Mouse (Mus musculus): ENCODE measurements around the gene Gnb5. TPM values are rescaled to one million over a fixed set of nuclear protein-coding genes. Genes with fewer than 3 reads are reported as not detected.
A peak's percentile ranks its signal among the peaks of the same experiment; 100 is the strongest.

The Gnb5 gene
- polyA plus RNA-seq, 2 experiments: 26.9 to 28.5 TPM

- 38% methylated on average over 7 of the region's 7 CpGs for WGBS
- no peak for TF ChIP-seq POLR2A (IDR thresholded peaks at IDR 0.05; ENCODE audit: borderline replicate concordance, extremely low read depth, insufficient read depth, insufficient read length)
- Histone ChIP-seq H3K27me3 (ENCODE audit: control insufficient read depth, insufficient read depth, low read length) (no peaks in the 10 kb centered on the region; the same call in 1 of the 2 replicates), H3K36me3 (ENCODE audit: control insufficient read depth, insufficient read depth, low read length) (no peaks in the 10 kb centered on the region), H3K4me3 (replicated peaks; ENCODE audit: low read length) (no peak overlapping the region), H3K4me1 (ENCODE audit: control insufficient read depth, insufficient read depth, low read length) (no peaks in the 10 kb centered on the region), H3K9me3 (ENCODE audit: control insufficient read depth, low read length) (no peaks in the 10 kb centered on the region), H3K9ac (ENCODE audit: low read depth, low read length, severe bottlenecking) (no peak overlapping the region), H3K4me2 (replicated peaks; ENCODE audit: low read depth, low read length, severe bottlenecking) (no peak overlapping the region), H3K27ac (replicated peaks; ENCODE audit: low read depth, low read length) (no peak overlapping the region)
- no peak for DNase-seq (ENCODE audit: low spot score)
- no peak for ATAC-seq (ENCODE audit: low FRiP score, low read depth)
Observed at GRCm38 (mm10) chr9:75304286-75304685, 1.8 kb upstream of the Gnb5 start.

- Histone ChIP-seq H3K4me1 (ENCODE audit: control insufficient read depth, insufficient read depth, low read length) (no peaks in the 10 kb centered on the region), H3K9me3 (ENCODE audit: control insufficient read depth, low read length) (no peaks in the 10 kb centered on the region), H3K27ac (replicated peaks; ENCODE audit: low read depth, low read length) (no peak overlapping the region), H3K4me3 (replicated peaks; ENCODE audit: low read length) (no peak overlapping the region), H3K4me2 (replicated peaks; ENCODE audit: low read depth, low read length, severe bottlenecking) (no peak overlapping the region), H3K36me3 (ENCODE audit: control insufficient read depth, insufficient read depth, low read length) (no peaks in the 10 kb centered on the region), H3K27me3 (ENCODE audit: control insufficient read depth, insufficient read depth, low read length) (no peaks in the 10 kb centered on the region), H3K9ac (ENCODE audit: low read depth, low read length, severe bottlenecking) (no peak overlapping the region)
- no peak for ATAC-seq (ENCODE audit: low FRiP score, low read depth)
- no peak for DNase-seq (ENCODE audit: low spot score)
- WGBS: 80% methylated on average over 5 of the region's 5 CpGs
- no peak for TF ChIP-seq POLR2A (IDR thresholded peaks at IDR 0.05; ENCODE audit: borderline replicate concordance, extremely low read depth, insufficient read depth, insufficient read length)
Observed at GRCm38 (mm10) chr9:75307015-75307414, 927 bp downstream of the Gnb5 start.

DNA sequence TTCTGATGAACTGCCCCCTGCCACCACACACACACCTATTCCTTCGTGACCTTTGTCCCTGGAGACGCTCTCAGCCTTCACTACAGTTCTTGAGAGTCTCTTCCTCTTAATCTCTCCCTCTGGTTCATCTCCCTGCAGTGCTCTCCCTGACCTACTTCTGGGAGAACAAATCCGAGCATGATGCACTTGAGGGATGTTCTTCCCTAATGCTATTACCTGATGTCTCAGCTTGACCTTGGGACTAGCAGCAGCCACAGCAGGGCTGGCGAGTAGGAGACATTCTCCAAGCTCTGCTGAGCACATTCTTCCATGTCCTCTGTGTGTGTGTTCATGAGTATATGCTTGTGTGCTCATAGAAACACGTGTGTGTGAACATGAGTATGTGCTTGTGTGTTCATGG is 2.5 kb downstream of the Gnb5 start:
- H3K27me3 ChIP-seq (ENCODE audit: control insufficient read depth, insufficient read depth, low read length): no peaks in the 10 kb centered on the region
- H3K4me1 ChIP-seq (ENCODE audit: control insufficient read depth, insufficient read depth, low read length): peaks cover 4% of the 10 kb centered on the region; the same call in 1 of the 2 replicates
- 61% methylated on average over 5 of the region's 5 CpGs for WGBS
- no peaks in the 10 kb centered on the region for H3K36me3 ChIP-seq (ENCODE audit: control insufficient read depth, insufficient read depth, low read length)
- no peak overlapping the region for H3K4me3 ChIP-seq (replicated peaks; ENCODE audit: low read length)
- no peak for TF ChIP-seq POLR2A (IDR thresholded peaks at IDR 0.05; ENCODE audit: borderline replicate concordance, extremely low read depth, insufficient read depth, insufficient read length)
- H3K4me2 ChIP-seq (replicated peaks; ENCODE audit: low read depth, low read length, severe bottlenecking): no peak overlapping the region
- ATAC-seq (ENCODE audit: low FRiP score, low read depth) (no peak), DNase-seq (ENCODE audit: low spot score) (no peak)
- no peaks in the 10 kb centered on the region for H3K9me3 ChIP-seq (ENCODE audit: control insufficient read depth, low read length)
- no peak overlapping the region for H3K9ac ChIP-seq (ENCODE audit: low read depth, low read length, severe bottlenecking)
- H3K27ac ChIP-seq (replicated peaks; ENCODE audit: low read depth, low read length): no peak overlapping the region

DNA sequence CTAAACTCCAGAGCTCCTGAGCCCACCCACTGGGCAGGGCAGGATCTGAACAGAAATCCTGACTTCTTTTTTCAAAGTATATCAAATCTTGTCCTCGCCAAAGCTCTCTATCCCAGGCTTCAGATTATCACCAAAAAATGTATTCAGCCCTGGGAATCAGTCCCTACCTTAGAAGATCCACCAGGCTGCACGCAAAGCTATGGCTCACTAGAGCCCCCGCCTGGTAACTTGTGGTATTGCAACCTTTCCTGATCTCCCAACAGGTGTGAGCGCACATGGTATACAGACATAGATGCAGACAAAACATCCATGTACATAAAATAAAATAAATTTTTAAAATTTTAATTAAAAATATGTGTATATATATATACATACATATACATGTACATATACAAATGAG is 5.9 kb downstream of the Gnb5 start:
- H3K4me2 ChIP-seq (replicated peaks; ENCODE audit: low read depth, low read length, severe bottlenecking): no peak overlapping the region
- H3K4me3 ChIP-seq (replicated peaks; ENCODE audit: low read length): no peak overlapping the region
- ATAC-seq (ENCODE audit: low FRiP score, low read depth) (no peak), DNase-seq (ENCODE audit: low spot score) (peak; percentile 71)
- no peaks in the 10 kb centered on the region for H3K36me3 ChIP-seq (ENCODE audit: control insufficient read depth, insufficient read depth, low read length)
- WGBS: 19% methylated on average over 4 of the region's 4 CpGs
- H3K4me1 ChIP-seq (ENCODE audit: control insufficient read depth, insufficient read depth, low read length): peaks cover 13% of the 10 kb centered on the region
- no peak for TF ChIP-seq POLR2A (IDR thresholded peaks at IDR 0.05; ENCODE audit: borderline replicate concordance, extremely low read depth, insufficient read depth, insufficient read length)
- no peaks in the 10 kb centered on the region for H3K9me3 ChIP-seq (ENCODE audit: control insufficient read depth, low read length)
- H3K27ac ChIP-seq (replicated peaks; ENCODE audit: low read depth, low read length): no peak overlapping the region
- H3K27me3 ChIP-seq (ENCODE audit: control insufficient read depth, insufficient read depth, low read length): no peaks in the 10 kb centered on the region
- no peak overlapping the region for H3K9ac ChIP-seq (ENCODE audit: low read depth, low read length, severe bottlenecking)

DNA sequence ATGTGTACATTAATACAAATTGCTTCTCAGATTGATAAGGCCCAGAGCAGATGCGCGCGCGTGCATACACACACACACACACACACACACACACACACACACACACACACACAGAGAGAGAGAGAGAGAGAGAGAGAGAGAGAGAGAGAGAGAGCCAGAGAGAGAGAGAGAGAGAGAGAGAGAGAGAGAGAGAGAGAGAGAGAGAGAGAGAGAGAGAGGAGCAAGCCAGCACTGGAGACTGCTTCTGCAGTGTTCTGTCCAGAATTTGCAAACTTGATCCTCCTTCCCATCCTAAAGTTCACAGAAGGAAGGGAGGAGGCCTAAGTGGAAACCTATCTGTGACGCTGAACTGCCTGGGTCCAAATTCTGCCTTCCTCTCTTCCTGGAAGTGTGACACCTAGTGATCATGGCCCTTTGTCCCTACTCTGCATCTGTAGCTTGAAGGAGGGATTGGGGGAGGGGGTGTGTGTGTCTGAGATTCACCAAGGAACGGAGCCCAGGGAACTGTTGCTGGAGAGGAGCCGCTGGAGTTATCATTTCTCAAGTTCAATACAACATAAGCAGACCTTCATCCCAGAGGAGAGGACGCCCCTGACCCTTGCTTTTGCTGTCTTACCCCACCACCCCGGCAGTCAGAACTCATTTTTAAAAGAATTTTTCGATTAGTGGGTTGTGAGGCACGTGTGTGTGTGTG is 7.2 kb downstream of the Gnb5 start:
- peak overlapping the region; percentile 86 for H3K4me2 ChIP-seq (replicated peaks; ENCODE audit: low read depth, low read length, severe bottlenecking)
- no peak overlapping the region; the same call in 1 of the 2 replicates for H3K27ac ChIP-seq (replicated peaks; ENCODE audit: low read depth, low read length)
- peak; percentile 6 for DNase-seq (ENCODE audit: low spot score)

More for the DNA sequence above, 7.2 kb downstream of the Gnb5 start:
- no peak for TF ChIP-seq POLR2A (IDR thresholded peaks at IDR 0.05; ENCODE audit: borderline replicate concordance, extremely low read depth, insufficient read depth, insufficient read length)
- Histone ChIP-seq H3K9ac (ENCODE audit: low read depth, low read length, severe bottlenecking) (peak overlapping the region; percentile 63), H3K36me3 (ENCODE audit: control insufficient read depth, insufficient read depth, low read length) (0 out of 2 replicates have a peak, but pooled peaks cover 2% of the 10 kb centered on the region), H3K4me3 (replicated peaks; ENCODE audit: low read length) (peak overlapping the region; percentile 62), H3K9me3 (ENCODE audit: control insufficient read depth, low read length) (no peaks in the 10 kb centered on the region), H3K4me1 (ENCODE audit: control insufficient read depth, insufficient read depth, low read length) (peaks cover 13% of the 10 kb centered on the region), H3K27me3 (ENCODE audit: control insufficient read depth, insufficient read depth, low read length) (no peaks in the 10 kb centered on the region)
- WGBS: 41% methylated on average over 11 of the region's 11 CpGs
- no peak; the same call in 1 of the 2 replicates for ATAC-seq (ENCODE audit: low FRiP score, low read depth)

All from limb, embryonic 14.5 days (tissue).